Mouse (Mus musculus) urinary bladder, postnatal 4 days (tissue): Measurements from ENCODE around the gene Myg1.

ENCODE experiments used
- DNase-seq, 2 experiments: peaks; one replicate each; pipeline ENCODE4 v3.0.0; 2021 to 2022; ENCODE audit warnings: low spot score in 2 of 2

Myg1 gene

GRCm38 (mm10) chr15:102346444-102346843 is 14.9 kb downstream of the Myg1 start:
- no peak for DNase-seq

- peak; percentile 91 to 97 for DNase-seq
Observed at GRCm38 (mm10) chr15:102350138-102350941, 18.8 kb downstream of the Myg1 start, which contains the start of gene Aaas. Gene Aaas (minus strand): TSS chr15:102350771.

- no peak for DNase-seq
Observed at GRCm38 (mm10) chr15:102350942-102351291, 19.4 kb downstream of the Myg1 start.

- no peak for DNase-seq
Observed at GRCm38 (mm10) chr15:102352177-102352576, 20.7 kb downstream of the Myg1 start.

GRCm38 (mm10) chr15:102353986-102354385 is 22.5 kb downstream of the Myg1 start:
- DNase-seq: no peak

GRCm38 (mm10) chr15:102355134-102355870 is 23.8 kb downstream of the Myg1 start:
- peak in 1 of 2 experiments; percentile 47 for DNase-seq

GRCm38 (mm10) chr15:102355871-102356441 is 24.4 kb downstream of the Myg1 start:
- DNase-seq: no peak

GRCm38 (mm10) chr15:102356501-102357325 is 25.2 kb downstream of the Myg1 start:
- no peak for DNase-seq

GRCm38 (mm10) chr15:102358126-102358525 is 26.6 kb downstream of the Myg1 start:
- no peak for DNase-seq

- DNase-seq: no peak
Observed at GRCm38 (mm10) chr15:102358834-102359233, 27.3 kb downstream of the Myg1 start.

- no peak for DNase-seq
Observed at GRCm38 (mm10) chr15:102362648-102363047, 31.1 kb downstream of the Myg1 start.

- no peak for DNase-seq
Observed at GRCm38 (mm10) chr15:102364678-102365077, 33.2 kb downstream of the Myg1 start.

- DNase-seq: no peak
Observed at GRCm38 (mm10) chr15:102366238-102366637, 34.7 kb downstream of the Myg1 start.

- DNase-seq: no peak
Observed at GRCm38 (mm10) chr15:102366733-102367344, 35.3 kb downstream of the Myg1 start, which contains the start of gene Sp7. Gene Sp7 (minus strand): TSS chr15:102367182.

- DNase-seq: no peak
Observed at GRCm38 (mm10) chr15:102369972-102370371, 38.5 kb downstream of the Myg1 start.

- DNase-seq: no peak
Observed at GRCm38 (mm10) chr15:102370727-102371126, 39.2 kb downstream of the Myg1 start.

- DNase-seq: peak in 1 of 2 experiments; percentile 41
Observed at GRCm38 (mm10) chr15:102376453-102377162, 45.1 kb downstream of the Myg1 start.

- DNase-seq: peak; percentile 80 to 90
Observed at GRCm38 (mm10) chr15:102377163-102377543, 45.6 kb downstream of the Myg1 start.

- DNase-seq: peak in 1 of 2 experiments; percentile 40
Observed at GRCm38 (mm10) chr15:102377810-102378262, 46.3 kb downstream of the Myg1 start.

- DNase-seq: peak; percentile 74 to 87
Observed at GRCm38 (mm10) chr15:102381575-102381974, 50.1 kb downstream of the Myg1 start.
